Mouse (Mus musculus) Muller cell, postnatal 12 days (primary cell): ENCODE data around the gene Rpf1.

Source experiments
- DNase-seq: peaks from one replicate; pipeline ENCODE4 v3.0.0-alpha.2; 2015; ENCODE audit errors: inconsistent ontology term

The Rpf1 gene

DNA sequence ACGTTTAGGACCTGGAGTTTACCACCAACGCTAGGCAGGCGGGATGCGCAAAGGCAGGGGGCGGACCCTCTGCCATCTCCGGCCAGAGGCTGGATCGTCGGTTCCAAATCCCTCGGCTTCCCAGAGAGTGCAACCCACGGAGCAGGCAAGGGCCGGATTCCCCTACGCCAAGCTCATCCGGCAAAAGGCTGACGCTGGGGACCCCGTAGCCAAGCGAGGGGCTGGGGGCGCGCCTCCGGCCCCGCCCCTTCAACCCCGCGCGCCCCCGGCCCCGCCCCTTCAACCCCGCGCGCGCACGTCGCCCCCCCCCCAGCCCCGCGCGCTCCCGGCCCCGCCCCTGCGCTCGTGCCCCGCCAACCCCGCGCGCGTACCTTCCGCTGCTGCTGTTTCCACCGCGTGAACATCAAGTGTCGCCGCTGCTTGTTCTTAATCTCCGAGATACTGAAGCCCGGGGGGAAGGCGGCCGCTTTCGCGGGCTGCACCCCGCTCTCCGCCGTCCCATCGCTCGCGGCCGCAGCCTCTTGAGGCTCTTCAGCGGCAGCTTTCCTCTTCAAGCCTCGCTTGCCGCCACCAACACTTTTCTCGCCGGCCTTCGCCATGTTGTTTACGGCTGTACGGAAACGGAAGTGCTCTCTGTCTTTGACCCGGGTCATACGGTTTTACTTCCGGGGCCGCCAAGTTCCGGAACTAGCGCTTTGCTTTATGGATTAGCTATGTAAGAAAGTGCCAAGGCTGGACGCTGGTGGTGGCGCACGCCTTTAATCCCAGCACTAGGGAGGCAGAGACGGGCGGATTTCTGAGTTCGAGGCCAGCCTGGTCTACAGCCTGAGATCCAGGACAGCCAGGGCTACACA, at the start of gene Rpf1:
Rpf1 (minus strand) TSS at position 632 of the 854 bp plus-strand sequence.
- DNase-seq = peak; percentile 92

DNA sequence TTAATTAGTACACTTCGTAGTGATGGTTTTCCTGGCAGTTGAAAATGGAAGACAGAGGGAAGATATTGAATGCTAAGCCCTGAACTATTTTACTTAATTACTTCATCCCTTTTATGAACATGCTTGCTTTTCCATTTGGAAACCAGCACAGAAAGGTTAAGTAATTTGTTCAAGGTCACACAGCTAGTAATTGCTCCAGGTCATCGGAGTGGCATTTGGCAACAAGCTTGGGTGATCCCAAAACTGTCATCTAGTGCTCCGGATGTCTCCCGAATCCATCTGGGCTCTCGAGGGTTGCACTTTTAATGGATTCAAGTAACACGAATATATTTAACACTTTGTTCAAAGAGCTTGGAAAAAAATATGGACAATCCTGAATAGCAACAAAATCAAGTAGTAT, 49.7 kb upstream of the Rpf1 start:
- peak; percentile 12 for DNase-seq

DNA sequence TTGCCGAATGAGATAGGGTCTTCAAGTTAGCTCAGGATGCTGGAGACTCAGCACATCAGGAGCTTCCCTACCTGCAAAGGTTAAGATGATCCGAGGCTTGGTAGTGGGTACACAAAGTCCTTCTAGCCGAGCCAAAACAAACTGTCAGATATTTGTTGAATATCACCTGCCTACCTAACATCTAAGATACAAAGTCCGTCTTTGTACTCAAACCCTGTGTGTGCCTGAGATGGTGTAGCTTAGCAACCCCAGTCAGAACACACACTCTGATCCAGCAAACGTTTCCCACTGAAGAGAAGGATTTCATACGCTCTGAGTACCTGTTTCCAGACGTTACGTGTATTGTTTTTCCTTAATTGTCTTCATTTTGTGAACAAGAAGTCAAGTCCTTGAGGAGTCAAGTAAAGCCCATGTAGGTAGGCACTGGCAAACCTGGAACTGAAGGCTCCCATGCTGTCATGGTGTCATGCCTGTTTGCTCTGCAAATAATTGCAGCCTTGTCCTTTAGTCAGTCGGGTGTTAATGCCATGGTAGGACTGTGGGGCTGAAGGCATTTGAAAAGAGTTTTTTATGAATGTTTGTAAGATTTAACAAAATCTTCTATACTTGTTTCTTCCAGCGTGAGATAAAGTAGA, 49.0 kb upstream of the Rpf1 start, which contains the start of gene Uox:
Uox (plus strand) TSS at position 279 of the 635 bp plus-strand sequence.
- no peak for DNase-seq

DNA sequence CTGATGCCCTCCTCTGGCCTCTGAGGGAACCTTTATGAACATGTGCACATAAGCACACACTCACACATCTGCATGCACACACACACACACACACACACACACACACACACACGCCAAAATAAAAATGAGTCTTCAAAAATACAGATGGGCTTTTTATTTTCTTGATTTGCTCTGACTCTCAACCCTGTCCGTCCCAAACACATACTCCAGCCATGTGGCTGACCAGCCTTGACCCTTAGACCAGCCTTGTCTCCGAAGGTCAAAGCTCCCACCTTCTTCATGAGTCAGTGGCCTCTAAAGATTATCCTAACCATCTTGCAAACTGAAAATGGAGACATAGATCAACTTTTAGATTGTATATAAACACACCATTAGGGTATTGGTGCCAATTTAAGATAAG, 48.4 kb upstream of the Rpf1 start:
- DNase-seq = no peak

DNA sequence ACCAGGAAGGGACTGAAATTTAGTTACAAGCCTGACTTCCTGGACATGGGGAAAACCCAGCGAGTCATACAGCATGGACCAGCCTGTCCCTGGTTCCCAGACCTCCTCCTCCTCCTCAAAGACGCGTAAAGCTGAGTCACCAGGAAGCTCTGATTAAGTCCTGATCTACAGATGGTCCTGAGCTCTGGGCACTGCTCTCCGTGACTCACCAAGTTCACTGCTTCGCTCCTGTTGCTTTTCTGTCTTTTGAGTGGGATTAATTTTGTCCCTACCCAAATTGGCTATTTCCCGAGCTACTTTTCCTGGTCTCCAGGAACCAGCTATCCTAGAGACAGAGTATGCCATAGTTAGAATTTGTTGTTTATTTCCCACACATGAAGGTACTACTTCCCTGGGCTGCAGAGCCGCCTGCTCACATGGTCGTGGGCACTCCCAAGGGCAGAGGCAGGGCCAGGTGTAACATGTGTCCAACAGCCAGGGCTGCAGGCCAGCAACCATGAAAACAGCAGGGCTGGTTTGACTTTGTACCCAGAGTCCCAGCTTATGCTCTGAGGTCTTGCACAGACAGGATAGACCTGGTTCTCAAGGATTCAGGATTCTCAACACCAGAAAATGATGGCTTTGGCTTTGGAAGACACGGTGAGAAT, 46.8 kb upstream of the Rpf1 start:
- peak; percentile 72 for DNase-seq

DNA sequence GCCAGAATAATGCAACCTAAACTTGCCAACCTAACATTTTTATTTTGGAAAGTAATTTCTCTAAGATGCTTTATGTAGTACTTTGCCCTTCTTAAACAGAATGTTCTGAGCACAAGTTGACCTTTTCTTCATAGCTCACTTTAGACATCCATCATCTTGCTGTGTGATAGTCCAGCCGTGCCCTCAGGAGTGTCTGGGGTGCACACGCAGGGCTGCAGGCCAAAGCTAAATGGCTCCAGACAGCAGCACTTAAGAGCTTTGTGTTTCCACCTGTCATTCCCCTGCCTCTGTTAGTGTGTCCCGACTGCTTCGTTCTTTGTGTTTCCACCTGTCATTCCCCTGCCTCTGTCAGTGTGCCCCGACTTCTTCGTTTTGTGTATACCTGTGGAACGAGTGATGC, 46.1 kb upstream of the Rpf1 start:
- DNase-seq = no peak

DNA sequence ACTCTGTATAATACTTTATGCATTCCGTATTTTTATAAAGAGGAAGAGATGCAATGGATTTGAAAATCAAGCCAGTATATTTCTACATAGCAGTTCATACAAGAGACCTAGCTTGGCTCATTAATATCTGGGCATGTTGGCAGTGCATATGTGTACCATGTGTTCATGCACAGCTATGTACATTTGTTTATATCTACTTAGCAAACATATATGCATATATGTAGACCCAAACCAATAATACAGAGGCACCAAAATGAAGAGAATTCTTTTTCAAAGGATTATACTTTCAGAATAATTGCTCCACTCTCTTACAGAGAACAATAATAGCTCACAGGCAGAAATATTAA, 43.8 kb upstream of the Rpf1 start:
- DNase-seq = no peak

DNA sequence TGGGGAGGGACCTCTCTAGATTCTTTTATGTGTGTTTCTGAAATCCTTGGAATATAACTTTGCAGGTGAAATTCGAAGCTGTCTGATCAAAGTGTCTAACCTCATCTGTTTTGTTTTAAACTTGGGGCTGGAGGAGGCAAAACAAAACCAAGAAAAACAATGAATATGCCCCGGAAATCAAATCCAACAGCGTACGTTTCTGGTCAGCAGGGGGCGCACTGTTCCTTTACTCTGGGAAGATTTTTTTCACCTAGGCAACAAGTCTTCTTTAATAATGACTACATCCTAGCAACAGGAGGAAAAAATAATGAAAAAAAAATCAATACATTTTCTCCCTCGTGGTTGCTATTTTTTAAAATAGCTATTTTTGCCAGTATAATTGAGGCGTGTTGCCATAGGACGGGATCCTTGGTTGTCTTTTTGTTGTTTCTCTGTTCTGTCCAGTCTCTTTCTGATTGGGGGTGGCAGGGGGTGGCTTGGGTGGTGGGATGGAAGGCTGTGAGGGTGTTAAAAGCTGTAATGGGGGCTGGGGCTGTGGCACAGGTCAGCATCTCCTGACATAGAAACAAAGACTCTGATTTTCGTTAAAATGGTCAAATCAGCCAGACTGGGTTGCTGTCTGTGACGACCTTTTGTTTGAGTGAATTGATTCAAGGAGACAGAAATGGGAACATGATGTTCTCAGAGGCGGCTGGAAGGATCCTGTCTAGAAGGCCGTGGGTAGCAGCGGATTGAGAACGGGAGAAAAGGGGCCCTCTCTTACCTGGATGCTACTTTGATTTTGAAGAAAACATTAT, 43.2 kb upstream of the Rpf1 start:
- peak; percentile 66 for DNase-seq

DNA sequence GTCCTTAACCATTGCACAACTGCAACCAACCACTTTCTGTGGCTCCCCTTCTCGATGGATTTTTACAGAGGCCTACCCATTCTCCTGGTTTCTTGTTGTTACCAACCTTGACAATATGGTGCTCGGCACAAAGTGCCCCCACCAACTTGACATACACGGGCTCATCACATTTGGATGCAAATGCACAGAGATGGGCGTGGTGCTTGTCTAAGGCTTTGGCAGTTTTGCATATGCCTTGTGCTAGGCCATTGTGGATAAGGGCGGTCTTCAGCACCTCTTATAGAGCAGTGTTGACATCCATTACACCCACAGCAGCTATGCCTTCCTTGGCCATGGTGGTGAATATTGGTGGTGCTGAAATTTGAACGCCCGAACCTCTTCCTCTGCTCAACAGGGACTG, 41.7 kb upstream of the Rpf1 start:
- DNase-seq = no peak

DNA sequence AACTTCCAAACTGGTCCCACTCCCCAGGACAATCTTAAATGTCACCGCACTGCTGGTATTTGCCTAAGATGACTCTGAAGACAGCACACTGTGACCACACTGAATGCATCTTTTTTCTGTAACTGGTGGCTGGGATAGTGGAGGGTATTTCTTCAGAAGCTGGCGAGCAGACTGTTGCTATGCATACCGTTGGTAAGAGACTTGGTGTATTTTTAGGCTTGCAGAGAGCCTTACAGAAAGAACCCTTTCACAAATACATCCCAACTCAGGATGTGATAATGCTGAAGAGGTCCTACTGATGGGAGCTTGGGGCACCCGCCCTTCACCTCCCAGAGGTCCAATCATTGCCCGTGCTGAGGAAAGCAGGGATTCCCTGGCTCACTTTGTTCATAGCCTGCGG, 36.3 kb upstream of the Rpf1 start:
- no peak for DNase-seq

DNA sequence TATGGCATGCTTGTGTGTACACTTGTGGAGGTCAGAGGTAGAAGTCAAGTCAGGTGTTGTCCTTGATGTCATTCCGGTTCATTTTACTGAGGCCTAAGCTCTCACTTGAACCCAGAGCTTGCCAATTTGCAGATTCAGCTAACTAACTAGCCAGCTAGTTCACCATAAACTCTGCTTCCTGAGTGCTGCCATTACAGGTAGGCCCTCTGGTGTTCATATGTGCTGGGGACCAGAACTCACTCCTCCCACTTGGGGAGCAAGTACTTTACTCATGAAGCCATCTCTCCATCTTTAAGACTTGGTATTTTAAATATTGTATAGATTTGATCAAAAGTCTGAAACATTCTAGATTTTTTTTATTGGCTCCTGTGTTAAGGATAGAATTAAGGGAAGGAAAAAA, 35.3 kb upstream of the Rpf1 start:
- DNase-seq = no peak

DNA sequence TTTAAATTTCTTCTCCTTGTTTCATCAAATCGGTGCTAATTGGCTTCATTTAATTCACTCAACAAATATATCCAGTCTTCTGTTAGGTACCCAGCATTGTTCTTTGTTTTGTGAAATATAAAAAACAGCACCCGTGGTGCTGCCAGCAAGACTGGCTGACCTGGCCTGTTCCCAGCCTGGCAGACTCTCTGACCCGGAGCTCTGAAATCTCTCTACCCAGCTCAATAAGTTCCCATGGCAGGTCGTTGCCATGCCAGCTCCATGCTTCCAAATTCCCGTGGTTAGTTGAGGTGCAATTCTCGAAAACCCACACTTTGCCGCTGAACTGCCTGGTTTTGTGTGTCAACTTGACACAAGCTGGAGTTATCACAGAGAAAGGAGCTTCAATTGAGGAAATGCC, 33.6 kb upstream of the Rpf1 start:
- peak; percentile 64 for DNase-seq

DNA sequence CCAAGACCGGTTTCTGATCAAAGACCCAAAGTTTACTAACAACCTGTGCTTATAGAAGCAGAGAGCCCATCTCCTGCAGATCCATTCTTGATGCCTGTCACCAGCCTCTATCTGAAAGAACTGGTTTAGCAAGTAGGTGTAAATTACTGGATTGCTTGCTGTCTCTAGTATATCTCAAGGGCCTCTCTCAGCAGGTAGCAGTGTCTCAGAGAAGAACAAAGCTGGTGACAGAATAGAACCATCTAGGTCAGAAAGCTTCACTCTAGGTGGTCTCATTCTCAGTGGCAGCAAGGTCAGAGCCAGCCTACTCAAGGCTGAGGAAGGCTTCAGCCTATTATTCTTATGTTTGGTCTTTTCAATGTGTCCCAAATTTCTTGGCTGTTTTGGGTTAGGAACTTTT, 22.4 kb upstream of the Rpf1 start:
- DNase-seq = no peak

DNA sequence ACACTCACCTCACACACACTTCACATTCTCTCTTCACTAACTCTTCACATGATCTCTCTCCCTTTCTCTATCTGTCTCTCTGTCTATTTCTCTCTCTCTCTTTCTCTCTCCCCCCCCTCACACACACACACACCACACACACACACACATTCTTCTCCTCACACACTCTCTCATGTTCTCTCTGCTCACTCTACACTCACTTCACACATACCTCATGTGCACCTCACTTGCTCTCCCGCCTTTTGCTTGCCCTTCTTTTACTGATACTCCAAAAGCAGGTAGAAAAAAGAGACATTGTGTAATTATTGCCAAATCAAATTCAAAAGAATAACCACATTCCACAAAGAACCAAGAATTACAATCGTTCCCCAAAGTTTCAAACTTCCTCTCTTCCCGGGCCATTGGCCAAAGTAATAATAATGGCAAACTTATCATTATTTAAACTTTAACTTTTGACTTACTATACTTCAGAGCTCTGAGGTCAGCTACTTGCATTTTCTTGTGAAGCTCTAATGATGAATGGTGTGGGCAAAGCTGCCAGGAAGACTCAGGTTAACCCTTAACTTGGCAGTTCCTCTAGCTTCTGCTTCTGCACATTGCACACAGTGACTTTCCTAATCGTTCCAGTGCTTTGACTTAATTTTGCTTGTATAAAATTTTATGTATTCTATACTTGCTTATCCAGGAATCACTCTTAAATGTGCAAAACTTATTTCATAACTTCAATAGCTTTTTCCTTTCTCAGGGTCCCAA, 19.5 kb upstream of the Rpf1 start:
- DNase-seq = no peak

DNA sequence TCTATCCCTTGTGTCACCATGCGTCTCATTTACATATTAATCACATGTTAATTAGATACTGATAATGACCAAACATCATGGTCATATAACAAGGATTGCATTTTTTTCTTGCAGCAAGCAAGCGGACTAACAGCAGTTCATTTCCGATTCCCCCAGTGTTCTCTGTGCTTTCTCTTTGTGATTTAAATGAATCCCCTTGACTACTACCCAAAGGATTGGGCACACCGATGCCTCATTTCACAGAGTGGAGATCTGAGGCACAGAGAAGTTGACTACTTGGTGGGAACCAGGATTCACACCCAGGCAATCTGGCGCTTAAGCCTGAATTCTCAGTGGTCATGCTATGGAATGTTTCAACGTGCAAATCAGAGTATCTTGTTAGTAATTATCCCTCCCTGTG, 13.8 kb upstream of the Rpf1 start:
- no peak for DNase-seq

DNA sequence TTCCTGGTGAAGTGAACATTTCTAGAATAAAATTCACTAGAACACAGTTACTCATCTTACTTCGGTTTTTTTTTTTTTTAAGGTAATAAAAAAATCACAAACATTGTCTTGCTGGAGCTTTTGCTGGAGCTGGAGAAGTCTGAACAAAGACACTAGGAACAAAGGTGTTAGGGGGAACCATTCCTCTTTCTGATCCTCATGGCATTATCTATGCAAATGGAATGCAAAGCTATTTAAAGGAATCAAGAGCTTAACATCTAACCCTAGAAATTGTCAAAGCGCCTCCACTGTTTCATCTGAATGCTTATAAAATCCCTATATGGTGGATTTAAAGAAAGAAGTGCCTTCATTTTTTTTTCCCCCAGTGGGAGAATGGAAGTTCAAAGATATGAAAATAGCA, 7.1 kb upstream of the Rpf1 start:
- DNase-seq = no peak

DNA sequence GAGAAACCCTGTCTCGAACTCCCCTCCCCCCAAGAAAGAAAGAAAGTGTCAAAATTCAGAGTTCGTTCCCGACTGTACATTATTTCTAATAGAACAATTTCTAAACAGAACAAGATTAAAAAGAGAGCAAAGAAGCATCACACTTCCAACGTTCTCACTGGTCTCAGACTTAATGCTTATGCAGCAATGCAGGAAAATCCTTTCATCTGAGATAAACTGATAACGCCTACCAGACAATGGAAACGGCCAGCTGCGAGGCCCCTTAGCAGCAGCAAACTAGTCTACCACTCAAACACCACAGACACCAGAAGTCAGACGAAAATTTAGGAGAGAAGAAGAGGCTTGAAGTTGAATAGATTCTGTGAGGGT, 407 bp upstream of the Rpf1 start:
- DNase-seq = no peak

DNA sequence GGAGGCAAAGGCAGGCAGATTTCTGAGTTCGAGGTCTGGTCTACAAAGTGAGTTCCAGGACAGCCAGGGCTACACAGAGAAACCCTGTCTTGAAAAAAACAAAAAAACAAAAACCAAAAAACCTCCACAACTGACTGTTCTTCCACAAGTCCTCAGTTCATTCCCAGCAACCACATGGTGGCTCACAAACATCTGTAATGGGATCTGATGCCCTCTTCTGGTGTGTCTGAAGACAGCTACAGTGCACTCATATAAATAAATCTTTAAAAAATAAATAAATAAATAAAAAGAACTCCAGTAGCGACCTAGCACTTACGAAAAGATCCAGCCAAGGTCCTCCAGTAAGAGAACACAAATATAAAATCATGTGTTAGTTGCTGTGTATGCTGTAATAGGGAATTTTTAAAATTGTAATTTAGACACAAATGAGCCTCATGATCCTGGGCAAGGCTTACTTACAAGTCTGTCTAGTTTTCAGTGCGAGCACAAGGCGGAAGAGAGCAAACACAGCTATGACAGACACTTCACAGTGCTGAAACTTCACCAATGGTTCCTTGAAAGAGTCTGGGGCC, 917 bp downstream of the Rpf1 start:
- no peak for DNase-seq

DNA sequence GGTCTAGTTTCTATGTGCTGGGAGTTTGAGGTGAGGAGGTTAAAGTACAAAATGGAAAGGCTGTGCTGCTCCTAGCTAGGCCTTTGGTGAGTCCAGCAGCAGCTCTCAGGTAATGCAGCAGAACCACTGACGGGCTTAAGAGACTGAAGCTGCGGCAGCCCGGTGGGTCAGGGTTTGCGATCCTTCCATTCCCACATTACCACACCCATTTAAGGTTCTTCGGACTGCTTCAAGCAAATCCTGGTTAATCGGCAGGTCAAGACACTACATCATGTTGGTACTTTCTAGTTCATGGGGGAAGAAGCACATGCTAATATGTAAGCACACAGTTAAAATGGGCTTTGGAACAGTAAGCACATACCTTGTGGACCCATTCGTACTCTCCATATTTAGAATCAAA, 14.5 kb downstream of the Rpf1 start:
- DNase-seq = no peak

DNA sequence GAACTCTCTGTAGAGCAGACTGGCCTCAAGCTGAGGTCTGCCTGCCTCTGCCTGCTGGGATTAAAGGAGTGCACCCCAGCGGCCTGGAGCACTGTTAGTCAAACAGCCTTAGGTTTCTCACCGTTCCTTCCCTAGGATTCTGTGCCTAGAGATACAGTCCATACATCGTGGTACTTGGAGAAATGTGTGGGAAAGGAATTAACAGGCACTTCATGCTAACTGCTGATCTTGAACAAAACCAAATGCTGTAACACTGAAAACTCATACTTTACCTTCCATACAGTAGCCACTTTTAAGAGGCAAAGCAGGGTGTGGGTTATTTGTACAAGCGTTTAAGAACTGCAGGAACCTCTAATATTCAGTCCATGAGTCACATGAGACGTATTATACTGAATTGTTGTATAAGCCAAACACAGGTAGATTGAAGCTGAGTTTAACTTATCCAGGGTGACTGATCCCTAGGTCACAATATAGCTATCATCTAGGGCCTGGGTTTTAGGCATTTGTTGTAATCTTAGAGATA, 19.6 kb downstream of the Rpf1 start:
- peak; percentile 12 for DNase-seq

DNA sequence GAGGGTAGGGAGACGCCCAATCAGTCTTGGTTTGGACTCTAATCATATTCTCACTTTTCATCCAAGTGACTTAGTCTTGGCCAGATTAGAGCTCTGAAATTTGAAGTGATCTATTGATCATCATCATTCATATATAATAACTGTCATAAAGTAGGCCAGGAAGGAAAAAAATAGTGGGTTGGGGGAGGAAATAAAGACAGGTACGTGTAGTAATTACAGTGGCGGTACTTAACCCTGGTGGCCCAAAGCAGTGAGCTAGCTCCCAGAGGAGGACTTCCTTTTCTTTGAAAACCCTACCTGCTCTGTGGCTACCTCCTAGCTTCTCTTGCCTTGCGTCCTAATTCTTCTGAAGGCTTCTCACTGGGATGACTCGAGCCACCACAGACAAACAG, 20.4 kb downstream of the Rpf1 start:
- no peak for DNase-seq
